ENCODE assay signal across 9 mouse cellular contexts in genomic region chr15:9435534-9436180, GRCm38 (mm10). TPM values are rescaled to one million over a fixed set of nuclear protein-coding genes. Genes with fewer than 3 reads are reported as not detected.
DNase-seq lines count a peak whose midpoint lies in the region; ATAC-seq and TF ChIP-seq lines count a peak whose summit lies in the region.
"Had no signal": no experiment of that assay in that cellular context is flagged by ENCODE, and none has a peak within 500 bp of the region (broad histone marks: within the 10 kb centered on the region; RNA-seq: fewer than 3 reads in every experiment).

Gene Capsl (plus strand): TSS chr15:9436028.

- no peaks in the 10 kb centered on the region for H3K27me3 ChIP-seq in limb, embryonic 14.5 days (ENCODE audit: control insufficient read depth, insufficient read depth, low read length)
- no peaks in the 10 kb centered on the region for H3K27me3 ChIP-seq in midbrain, embryonic 14.5 days (ENCODE audit: control insufficient read depth, insufficient read depth, low read length)

- H3K36me3 ChIP-seq in limb, embryonic 14.5 days (ENCODE audit: control insufficient read depth, insufficient read depth, low read length): no peaks in the 10 kb centered on the region
- no peaks in the 10 kb centered on the region for H3K36me3 ChIP-seq in midbrain, embryonic 14.5 days (ENCODE audit: control insufficient read depth, insufficient read depth, low read length)

- 49% methylated on average over 12 of the region's 12 CpGs for WGBS in limb, embryonic 14.5 days
- 55% methylated on average over 12 of the region's 12 CpGs for WGBS in midbrain, embryonic 14.5 days

- no peak within 1 kb of the TSS for H3K27ac ChIP-seq in limb, embryonic 14.5 days (replicated peaks; ENCODE audit: low read depth, low read length)
- no peak within 1 kb of the TSS for H3K27ac ChIP-seq in midbrain, embryonic 14.5 days (replicated peaks; ENCODE audit: low read depth, low read length)
- H3K27ac ChIP-seq: heart, adult 2 months had no signal

- H3K9me3 ChIP-seq in limb, embryonic 14.5 days (ENCODE audit: control insufficient read depth, low read length): no peaks in the 10 kb centered on the region
- H3K9me3 ChIP-seq in midbrain, embryonic 14.5 days (ENCODE audit: control insufficient read depth, low read length): no peaks in the 10 kb centered on the region

- no peak for ATAC-seq in limb, embryonic 14.5 days (ENCODE audit: low FRiP score, low read depth)
- ATAC-seq in midbrain, embryonic 14.5 days (ENCODE audit: low FRiP score, low TSS enrichment): peak; percentile 70

- no peak within 1 kb of the TSS for H3K9ac ChIP-seq in limb, embryonic 14.5 days (ENCODE audit: low read depth, low read length, severe bottlenecking)
- no peak within 1 kb of the TSS for H3K9ac ChIP-seq in midbrain, embryonic 14.5 days (replicated peaks; ENCODE audit: low read length)

- no peak for TF ChIP-seq POLR2A in limb, embryonic 14.5 days (IDR thresholded peaks at IDR 0.05; ENCODE audit: borderline replicate concordance, extremely low read depth, insufficient read depth, insufficient read length)

- DNase-seq in adrenal gland, adult (ENCODE audit: inconsistent age in 2 of 2, low spot score in 1 of 2): peak; percentile 13 to 57
- DNase-seq in adrenal gland, postnatal 4 days (ENCODE audit: low spot score in 2 of 2): no peak
- peak; percentile 39 to 45 for DNase-seq in adrenal gland, postnatal 36 days
- DNase-seq in frontal cortex, postnatal 25 days (ENCODE audit: low spot score in 2 of 2): peak; percentile 54 to 61
- DNase-seq in kidney, postnatal 14 days: peak; percentile 65
- peak; percentile 67 for DNase-seq in limb, embryonic 14.5 days (ENCODE audit: low spot score)
- peak; percentile 71 for DNase-seq in midbrain, embryonic 14.5 days
- peak; percentile 78 for DNase-seq in telencephalon, adult 2 months (ENCODE audit: low read depth, low spot score)

- H3K4me3 ChIP-seq in limb, embryonic 14.5 days (replicated peaks; ENCODE audit: low read length): no peak within 1 kb of the TSS
- H3K4me3 ChIP-seq in midbrain, embryonic 14.5 days (replicated peaks; ENCODE audit: low read depth, low read length): no peak within 1 kb of the TSS
- H3K4me3 ChIP-seq: heart, adult 2 months had no signal

- H3K4me2 ChIP-seq in limb, embryonic 14.5 days (replicated peaks; ENCODE audit: low read depth, low read length, severe bottlenecking): no peak within 1 kb of the TSS
- H3K4me2 ChIP-seq in midbrain, embryonic 14.5 days (ENCODE audit: low read length): peak within 1 kb of the TSS; percentile 7; the same call in 1 of the 2 replicates

- no peaks in the 10 kb centered on the region for H3K4me1 ChIP-seq in limb, embryonic 14.5 days (ENCODE audit: control insufficient read depth, insufficient read depth, low read length)
- no peaks in the 10 kb centered on the region for H3K4me1 ChIP-seq in midbrain, embryonic 14.5 days (ENCODE audit: control insufficient read depth, insufficient read depth, low read length)

RNA-seq across cellular contexts. Expression of gene Capsl, which starts in this region (rescaled TPM):
- total RNA-seq in adrenal gland, postnatal 4 days (2021): under 1 TPM in 1 of 2 experiments, not detected in 1; 0.53 TPM
- total RNA-seq in adrenal gland, postnatal 36 days (2021): not detected
- polyA plus RNA-seq in limb, embryonic 14.5 days (2012; rRNA removed): 0.10 and 0.57 TPM in 2 replicates
- polyA plus RNA-seq in limb, embryonic 14.5 days (2014; fragmentation: Nextera tagmentation; extraction: Ambion mirVana): 1.7 and 2.3 TPM in 2 replicates
- polyA plus RNA-seq in midbrain, embryonic 14.5 days (2014; fragmentation: Nextera tagmentation; extraction: Ambion mirVana): 2.4 and 3.5 TPM in 2 replicates
- total RNA-seq: heart, adult 2 months had no signal

Comparison
In these comparisons a context has a peak if more than half of its experiments do, and no peak if none do; other contexts are left out.
1. DNase-seq: peak in adrenal gland, adult (2 of 2), frontal cortex, postnatal 25 days (2 of 2), kidney, postnatal 14 days (single experiment), limb, embryonic 14.5 days (single experiment), midbrain, embryonic 14.5 days (single experiment) and telencephalon, adult 2 months (single experiment); none in adrenal gland, postnatal 4 days (0 of 2).
2. Peak in DNase-seq in adrenal gland, postnatal 36 days; RNA of the gene not detected or under 1 TPM.